Mouse (Mus musculus) lung, embryonic 15.5 days (tissue): ENCODE data around the gene Rnf166. TPM values are rescaled to one million over a fixed set of nuclear protein-coding genes. Genes with fewer than 3 reads are reported as not detected.

Experiments
- ATAC-seq: fragments of 200-750 bp; cut with Nextera tagmentation; 2 replicates; pipeline ENCODE4 v1.8.0; 2017; ENCODE audit warnings: moderate number of reproducible peaks, borderline replicate concordance; ENCODE audit not compliant: low FRiP score, low TSS enrichment; ENCODE audit errors: extremely low read depth
- H3K27ac ChIP-seq: fragments of 300-500 bp; sonication (generic); 2 replicates; pipeline ENCODE4 v1.5.1; 2015; ENCODE audit warnings: moderate library complexity, mild to moderate bottlenecking, inconsistent platforms
- H3K27me3 ChIP-seq: fragments of 300-500 bp; sonication (generic); 2 replicates; pipeline ENCODE4 v1.6.1; 2015; ENCODE audit warnings: inconsistent platforms
- H3K36me3 ChIP-seq: fragments of 300-500 bp; sonication (generic); 2 replicates; pipeline ENCODE4 v1.6.1; 2015; ENCODE audit warnings: inconsistent platforms
- H3K4me1 ChIP-seq: fragments of 300-500 bp; sonication (generic); 2 replicates; pipeline ENCODE4 v1.6.1; 2015; ENCODE audit warnings: inconsistent platforms
- H3K4me2 ChIP-seq: fragments of 300-500 bp; sonication (generic); 2 replicates; pipeline ENCODE4 v1.6.1; 2015; ENCODE audit warnings: inconsistent platforms, mild to moderate bottlenecking, moderate library complexity
- H3K4me3 ChIP-seq: fragments of 300-500 bp; sonication (generic); 2 replicates; pipeline ENCODE4 v1.5.1; 2015; ENCODE audit warnings: mild to moderate bottlenecking, inconsistent platforms
- H3K9ac ChIP-seq: fragments of 300-500 bp; sonication (generic); 2 replicates; pipeline ENCODE4 v1.6.1; 2015; ENCODE audit warnings: inconsistent platforms
- H3K9me3 ChIP-seq: fragments of 300-500 bp; sonication (generic); 2 replicates; pipeline ENCODE4 v1.6.1; 2016; ENCODE audit warnings: inconsistent platforms
- WGBS: fragments of 180-500 bp; shearing (Covaris S2); methylation state at CpG from one replicate; pipeline ENCODE4 v1.1.7; 2015; 5-methylcytosine and 5-hydroxymethylcytosine counted together
- microRNA-seq: library from miRNA; unstranded; fragments of <30 nt; microRNA quantifications from one replicate; pipeline ENCODE4, GENCODE M21; 2016
- polyA plus RNA-seq: library from polyadenylated mRNA; unstranded; fragments of >200 nt; fragmentation: Nextera tagmentation; extraction: Ambion mirVana; gene quantifications from 2 replicates; pipeline ENCODE4 v1.2.1, GENCODE M21; 2015

Rnf166 gene
- polyA plus RNA-seq, 1 experiment from 2014 or later: 43.9 TPM

DNA sequence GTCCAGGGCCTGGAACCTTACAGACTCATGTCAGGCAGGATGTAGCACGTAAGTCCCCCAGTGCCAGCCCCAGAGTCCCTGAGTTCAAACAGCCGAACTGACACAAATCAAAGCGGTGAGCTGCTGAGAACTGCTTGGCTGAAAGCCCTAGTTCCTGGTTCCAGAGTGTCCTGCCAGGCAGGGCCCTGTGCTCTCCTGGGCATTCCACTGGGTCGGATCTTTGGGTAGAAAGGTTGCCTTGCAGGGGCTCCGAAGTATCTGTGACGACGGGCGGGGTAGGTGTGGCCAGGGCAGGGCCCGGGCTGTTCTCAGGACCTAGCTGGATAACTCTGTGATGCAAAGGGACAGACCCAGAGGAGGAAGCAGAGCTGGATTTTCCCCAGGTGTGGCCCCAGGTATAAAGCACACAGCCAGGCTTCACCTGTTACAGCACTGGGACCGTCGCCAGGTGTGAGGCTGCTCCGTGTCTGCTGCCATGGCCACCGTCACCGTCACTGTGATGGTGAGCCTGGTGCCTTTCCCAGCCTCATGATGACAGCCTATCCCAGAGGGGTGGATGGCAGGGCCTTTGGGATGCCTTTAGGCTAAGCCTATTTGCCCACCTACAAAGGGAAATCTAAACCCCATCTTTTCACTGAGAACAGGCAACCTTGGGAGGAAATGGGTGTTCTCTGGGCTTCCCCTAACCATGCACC, 54.3 kb downstream of the Rnf166 start, which contains the start of gene Il17c:
Gene Il17c (plus strand): TSS at position 645 of the 695 bp plus-strand sequence.
- no peak for ATAC-seq
- Histone ChIP-seq H3K27me3 (no peaks in the 10 kb centered on the region), H3K9ac (no peak within 1 kb of the TSS), H3K9me3 (no peaks in the 10 kb centered on the region), H3K4me2 (no peak within 1 kb of the TSS), H3K27ac (no peak within 1 kb of the TSS), H3K36me3 (peaks cover 20% of the 10 kb centered on the region; the same call in 1 of the 2 replicates), H3K4me1 (0 out of 2 replicates have a peak, but pooled peaks cover 9% of the 10 kb centered on the region), H3K4me3 (no peak within 1 kb of the TSS)
- WGBS: 72% methylated on average over 14 of the region's 14 CpGs

DNA sequence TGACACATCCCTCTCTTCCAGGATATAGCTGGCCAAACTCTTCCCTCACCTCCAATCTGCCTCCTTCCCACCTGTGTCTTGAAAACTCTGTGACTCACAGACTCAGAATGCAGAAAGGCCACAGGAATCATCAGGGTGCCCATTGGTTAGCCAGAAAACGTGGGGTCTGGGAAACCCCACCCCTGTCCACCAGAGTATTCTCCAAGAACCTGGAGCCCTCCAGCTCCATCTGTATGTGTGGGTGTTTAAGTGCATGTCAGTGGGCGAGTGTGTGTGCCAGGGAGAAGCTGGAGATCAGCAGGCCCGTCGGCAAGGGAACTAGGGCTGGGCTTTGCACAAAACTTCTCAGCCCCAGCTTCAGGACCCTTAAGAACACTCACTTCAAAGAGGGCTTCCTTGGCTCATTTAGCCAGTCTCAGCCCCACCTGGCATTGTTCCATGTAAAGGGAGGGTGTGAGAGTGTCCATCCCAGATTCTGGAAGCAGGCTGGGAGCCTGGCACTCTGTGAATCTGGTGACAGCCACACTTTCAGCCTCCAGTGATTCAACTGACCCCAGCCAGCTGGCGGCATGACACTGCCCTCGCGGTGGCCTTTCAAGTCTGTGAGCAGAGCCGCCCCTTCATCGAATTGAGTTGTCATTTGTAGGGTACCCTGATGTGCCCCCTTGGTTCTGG, 55.8 kb downstream of the Rnf166 start:
- Histone ChIP-seq H3K4me1 (0 out of 2 replicates have a peak, but pooled peaks cover 9% of the 10 kb centered on the region), H3K9ac (no peak overlapping the region), H3K27me3 (no peaks in the 10 kb centered on the region), H3K9me3 (no peaks in the 10 kb centered on the region), H3K4me3 (no peak overlapping the region), H3K36me3 (peaks cover 34% of the 10 kb centered on the region), H3K4me2 (no peak overlapping the region), H3K27ac (peak overlapping the region; percentile 15; the same call in 1 of the 2 replicates)
- ATAC-seq: peak; percentile 12; the same call in 1 of the 2 replicates
- WGBS: 47% methylated on average over 9 of the region's 9 CpGs

Small RNA genes lying within 50 kb of the gene (microRNA-seq; reads per million reads assigned to microRNA genes)
- not detected for gene Gm24366

Other genes starting within 250 kb of the Rnf166 start
- 1.3 and 1.6 TPM in 2 replicates for gene Zfpm1, start 193.9 kb downstream of the Rnf166 start, polyA plus RNA-seq
- gene Trhr2, start 115.3 kb downstream of the Rnf166 start, polyA plus RNA-seq: not detected in 2 replicates
- gene Zc3h18, start 99.5 kb downstream of the Rnf166 start, polyA plus RNA-seq: 53.3 and 55.1 TPM in 2 replicates
- gene Il17c, start 54.0 kb downstream of the Rnf166 start, polyA plus RNA-seq: not detected in 2 replicates
- gene Cyba, start 43.1 kb downstream of the Rnf166 start, polyA plus RNA-seq: 208 and 215 TPM in 2 replicates
- gene Mvd, start 32.6 kb downstream of the Rnf166 start, polyA plus RNA-seq: 24.3 and 24.7 TPM in 2 replicates
- gene Snai3, start 15.3 kb downstream of the Rnf166 start, polyA plus RNA-seq: 1.1 and 1.2 TPM in 2 replicates
- gene Ctu2, start 79 bp upstream of the Rnf166 start, polyA plus RNA-seq: 38.3 and 46.8 TPM in 2 replicates
- 18.7 and 23.4 TPM in 2 replicates for gene Piezo1, start 75.3 kb upstream of the Rnf166 start, polyA plus RNA-seq
- gene Cdt1, start 92.0 kb upstream of the Rnf166 start, polyA plus RNA-seq: 42.7 and 44.9 TPM in 2 replicates
- 314 and 327 TPM in 2 replicates for gene Aprt, start 100.8 kb upstream of the Rnf166 start, polyA plus RNA-seq
- gene Galns, start 135.4 kb upstream of the Rnf166 start, polyA plus RNA-seq: 12.5 and 13.5 TPM in 2 replicates
- gene Trappc2l, start 135.6 kb upstream of the Rnf166 start, polyA plus RNA-seq: 49.5 and 53.0 TPM in 2 replicates
- not detected in 2 replicates for gene Pabpn1l, start 146.7 kb upstream of the Rnf166 start, polyA plus RNA-seq
- 4.8 and 5.4 TPM in 2 replicates for gene Cbfa2t3, start 223.0 kb upstream of the Rnf166 start, polyA plus RNA-seq